Mouse (Mus musculus) liver, embryonic 11.5 days (tissue): ENCODE results near the gene Zmynd15. TPM values are rescaled to one million over a fixed set of nuclear protein-coding genes. Genes with fewer than 3 reads are reported as not detected.
"Not testable (repeated sequence)": the region's sequence is repeated elsewhere in the genome, so short reads cannot be mapped to it uniquely, and the experiment has no call there.

Source experiments
- ATAC-seq: fragments of 200-750 bp; cut with Nextera tagmentation; replicated peaks from 2 replicates; pipeline ENCODE4 v1.8.0; 2017; ENCODE audit warnings: moderate number of reproducible peaks, mild to moderate bottlenecking, moderate TSS enrichment, moderate library complexity; ENCODE audit not compliant: low FRiP score
- DNase-seq: peaks from one replicate; pipeline ENCODE4 v3.0.0-alpha.2; 2017; ENCODE audit warnings: low spot score
- H3K27ac ChIP-seq: fragments of 300-500 bp; sonication (generic); 2 replicates; pipeline ENCODE4 v1.5.1; 2014; ENCODE audit warnings: mild to moderate bottlenecking, low read depth, low read length, control low read depth
- H3K27me3 ChIP-seq: fragments of 300-500 bp; sonication (generic); replicated peaks from 2 replicates; pipeline ENCODE4 v1.6.1; 2014; ENCODE audit warnings: low read length, mixed read lengths; ENCODE audit not compliant: control insufficient read depth, insufficient read depth
- H3K36me3 ChIP-seq: fragments of 300-500 bp; sonication (generic); 2 replicates; pipeline ENCODE4 v1.6.1; 2014; ENCODE audit warnings: mild to moderate bottlenecking, low read length, moderate library complexity, mixed read lengths; ENCODE audit not compliant: control insufficient read depth, insufficient read depth
- H3K4me1 ChIP-seq: fragments of 300-500 bp; sonication (generic); replicated peaks from 2 replicates; pipeline ENCODE4 v1.6.1; 2014; ENCODE audit warnings: low read length, mixed read lengths; ENCODE audit not compliant: control insufficient read depth, insufficient read depth
- H3K4me2 ChIP-seq: fragments of 300-500 bp; sonication (generic); 2 replicates; pipeline ENCODE4 v1.6.1; 2014; ENCODE audit warnings: mild to moderate bottlenecking, control low read depth, moderate library complexity
- H3K4me3 ChIP-seq: fragments of 300-500 bp; sonication (generic); 2 replicates; pipeline ENCODE4 v1.5.1; 2014; ENCODE audit warnings: low read depth, low read length, control low read depth
- H3K9ac ChIP-seq: fragments of 300-500 bp; sonication (generic); 2 replicates; pipeline ENCODE4 v1.6.1; 2014; ENCODE audit warnings: low read depth, low read length, control low read depth
- H3K9me3 ChIP-seq: fragments of 300-500 bp; sonication (generic); 2 replicates; pipeline ENCODE4 v1.6.1; 2016; ENCODE audit warnings: low read length, inconsistent platforms, mixed read lengths; ENCODE audit not compliant: control insufficient read depth
- WGBS: fragments of 180-500 bp; shearing (Covaris S2); extraction: QIAGEN DNeasy Blood & Tissue Kit; methylation state at CpG from one replicate; pipeline ENCODE4 v1.1.7; 2014; 5-methylcytosine and 5-hydroxymethylcytosine counted together
- polyA plus RNA-seq: library from polyadenylated mRNA; unstranded; fragments of >200 nt; fragmentation: Nextera tagmentation; extraction: Ambion mirVana; gene quantifications from 2 replicates; pipeline ENCODE4 v1.2.1, GENCODE M21; 2014

The Zmynd15 gene
- polyA plus RNA-seq, 1 experiment from 2014 or later = 0.19 TPM

DNA sequence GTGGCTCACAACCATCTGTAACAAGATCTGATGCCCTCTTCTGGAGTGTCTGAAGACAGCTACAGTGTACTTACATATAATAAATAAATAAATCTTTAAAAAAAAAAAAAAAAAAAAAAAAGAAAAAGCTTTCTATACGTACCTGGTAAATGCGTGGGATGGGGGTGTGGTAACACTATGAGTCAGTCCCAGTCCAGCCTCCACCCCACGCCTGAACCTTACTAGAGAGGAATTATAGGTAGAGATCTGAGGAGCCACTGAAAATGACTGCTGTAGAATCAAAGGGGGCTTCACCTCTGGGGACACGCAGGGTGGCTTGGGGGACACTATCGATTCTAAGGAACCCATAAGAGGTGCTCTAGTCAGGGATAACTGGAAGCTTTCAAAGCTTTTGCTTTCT, 14.1 kb downstream of the Zmynd15 start:
- H3K36me3 ChIP-seq, H3K27ac ChIP-seq, H3K9ac ChIP-seq, ATAC-seq, H3K4me1 ChIP-seq, H3K4me3 ChIP-seq, H3K9me3 ChIP-seq, H3K4me2 ChIP-seq, H3K27me3 ChIP-seq, DNase-seq: not testable (repeated sequence)
- 84% methylated on average over 5 of the region's 5 CpGs for WGBS

DNA sequence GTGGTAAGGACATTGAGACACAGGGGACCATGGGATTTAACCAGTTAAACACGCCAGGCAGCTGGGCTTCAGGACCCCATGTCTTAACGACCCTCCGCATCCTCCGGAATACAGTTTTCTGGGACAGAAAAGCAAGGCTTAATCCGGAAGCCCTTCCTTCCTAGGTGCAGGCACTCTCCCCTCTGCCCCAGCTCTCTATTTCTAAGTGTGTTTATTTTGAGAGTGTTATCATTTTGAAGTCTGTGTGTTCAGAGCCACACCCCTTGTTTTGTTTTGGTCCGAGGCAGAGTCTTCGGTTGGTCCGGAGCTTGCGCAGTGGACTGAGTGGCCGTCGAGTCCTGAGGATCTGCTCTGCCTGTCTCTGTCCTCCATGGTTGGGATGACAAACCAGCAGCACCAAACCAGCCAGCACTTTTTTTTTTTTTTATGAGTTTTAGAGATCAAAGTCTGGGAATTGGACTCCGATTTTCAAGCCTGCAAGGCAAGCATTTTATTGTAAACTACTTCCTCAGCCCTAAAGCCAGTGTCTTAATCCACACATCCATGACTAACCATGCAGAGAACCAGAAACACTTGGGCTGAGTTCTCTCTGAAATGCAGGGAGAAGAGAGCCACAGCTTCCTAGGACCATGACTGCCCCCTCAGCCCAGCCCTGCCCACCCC, 15.8 kb downstream of the Zmynd15 start:
- H3K4me2 ChIP-seq = no peak overlapping the region
- 71% methylated on average over 12 of the region's 12 CpGs for WGBS

DNA sequence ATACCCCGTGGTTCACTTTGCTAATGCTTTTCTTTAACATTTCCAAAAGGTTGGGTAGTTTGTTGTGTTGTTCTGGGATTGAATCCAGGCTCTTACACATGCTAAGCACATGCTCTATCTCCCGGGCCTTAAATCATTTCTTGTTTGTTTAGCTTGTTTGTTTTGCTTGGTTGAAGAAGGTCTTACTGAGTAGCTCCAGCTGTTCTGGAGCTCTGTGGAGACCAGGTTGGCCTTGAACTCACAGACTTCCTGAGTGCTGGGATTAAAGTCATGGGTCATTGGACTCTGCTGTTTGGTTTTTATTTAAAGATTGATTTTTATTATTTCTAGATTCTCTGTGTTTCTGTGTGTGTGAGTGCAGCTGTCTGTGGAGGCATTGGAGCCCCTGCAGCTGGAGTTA, 26.3 kb downstream of the Zmynd15 start:
- ATAC-seq (no peak), DNase-seq (no peak)
- H3K4me1 ChIP-seq = no peaks in the 10 kb centered on the region
- H3K4me3 ChIP-seq = no peak overlapping the region
- H3K27me3 ChIP-seq = no peaks in the 10 kb centered on the region
- no peak overlapping the region for H3K9ac ChIP-seq
- 58% methylated on average over 2 of the region's 2 CpGs for WGBS
- no peaks in the 10 kb centered on the region for H3K36me3 ChIP-seq
- H3K27ac ChIP-seq = no peak overlapping the region
- no peaks in the 10 kb centered on the region for H3K9me3 ChIP-seq
- no peak overlapping the region for H3K4me2 ChIP-seq

More for the DNA sequence above, 15.8 kb downstream of the Zmynd15 start:
- 0 out of 2 replicates have a peak, but pooled peaks cover 2% of the 10 kb centered on the region for H3K4me1 ChIP-seq
- H3K9ac ChIP-seq = no peak overlapping the region
- H3K4me3 ChIP-seq = no peak overlapping the region
- H3K27ac ChIP-seq = no peak overlapping the region
- DNase-seq (no peak), ATAC-seq (no peak)
- no peaks in the 10 kb centered on the region for H3K9me3 ChIP-seq
- H3K27me3 ChIP-seq = no peaks in the 10 kb centered on the region
- H3K36me3 ChIP-seq = no peaks in the 10 kb centered on the region

DNA sequence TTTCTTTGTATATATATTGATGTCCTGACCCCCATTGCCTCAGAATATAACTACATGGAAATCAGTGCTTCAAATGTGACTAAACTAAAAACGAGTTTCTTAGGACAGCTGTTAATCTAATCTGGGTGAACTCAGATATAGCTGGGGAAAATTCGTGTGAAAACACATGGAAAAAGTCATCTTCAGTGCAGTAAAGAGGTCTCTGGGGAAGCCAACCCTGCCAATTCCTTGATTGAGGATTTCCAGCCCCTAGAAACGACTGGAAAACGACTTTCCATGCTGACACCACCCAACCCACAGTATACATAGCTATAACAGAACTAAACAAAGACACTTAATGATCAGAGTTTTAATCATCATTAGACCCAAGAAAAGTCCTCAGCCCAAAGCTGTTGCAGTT, 28.6 kb downstream of the Zmynd15 start:
- WGBS = 42% methylated on average over 4 of the region's 4 CpGs

GRCm38 (mm10) chr11:70489138-70489537, 29.9 kb downstream of the Zmynd15 start:
- DNase-seq = no peak
- H3K27ac ChIP-seq = no peak overlapping the region
- H3K9me3 ChIP-seq = no peaks in the 10 kb centered on the region
- no peak overlapping the region for H3K4me2 ChIP-seq
- no peaks in the 10 kb centered on the region for H3K4me1 ChIP-seq
- no peak for ATAC-seq
- 80% methylated on average over 3 of the region's 3 CpGs for whole genome bisulfite sequencing
- no peaks in the 10 kb centered on the region for H3K36me3 ChIP-seq
- H3K27me3 ChIP-seq = no peaks in the 10 kb centered on the region
- no peak overlapping the region for H3K9ac ChIP-seq
- no peak overlapping the region for H3K4me3 ChIP-seq

More for the DNA sequence above, 28.6 kb downstream of the Zmynd15 start:
- H3K36me3 ChIP-seq = no peaks in the 10 kb centered on the region
- no peak overlapping the region for H3K27ac ChIP-seq
- H3K9ac ChIP-seq = no peak overlapping the region
- no peaks in the 10 kb centered on the region for H3K4me1 ChIP-seq
- no peak for ATAC-seq
- no peaks in the 10 kb centered on the region for H3K9me3 ChIP-seq
- H3K4me2 ChIP-seq = no peak overlapping the region
- DNase-seq = no peak
- H3K4me3 ChIP-seq = no peak overlapping the region
- H3K27me3 ChIP-seq = no peaks in the 10 kb centered on the region

DNA sequence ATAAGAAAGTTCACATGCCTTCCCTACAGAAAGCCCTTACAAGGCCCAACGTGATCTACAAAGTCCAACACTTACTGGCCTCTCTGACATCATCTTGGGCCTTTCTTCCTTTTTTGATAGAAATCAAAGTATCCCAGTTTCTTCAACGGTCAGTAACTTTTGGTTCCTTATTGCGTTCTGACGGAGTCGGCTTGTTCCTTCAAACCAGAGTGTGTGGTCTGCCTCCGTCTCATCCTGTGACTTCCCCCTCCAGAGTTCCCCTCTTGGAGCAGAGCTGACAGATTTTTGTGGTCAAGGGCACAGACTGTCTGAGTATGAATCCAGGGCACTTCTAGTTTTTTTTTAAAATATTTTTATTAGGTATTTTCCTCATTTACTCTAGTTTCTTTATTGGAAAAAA, 30.5 kb downstream of the Zmynd15 start:
- H3K36me3 ChIP-seq = no peaks in the 10 kb centered on the region
- no peak overlapping the region for H3K4me3 ChIP-seq
- H3K9me3 ChIP-seq = no peaks in the 10 kb centered on the region
- no peak overlapping the region for H3K27ac ChIP-seq
- H3K4me1 ChIP-seq = no peaks in the 10 kb centered on the region
- ATAC-seq (no peak), DNase-seq (no peak)
- no peak overlapping the region for H3K4me2 ChIP-seq
- H3K27me3 ChIP-seq = no peaks in the 10 kb centered on the region
- 44% methylated on average over 6 of the region's 6 CpGs for WGBS
- H3K9ac ChIP-seq = no peak overlapping the region

- no peak for ATAC-seq
- H3K9ac ChIP-seq = no peak overlapping the region
- H3K9me3 ChIP-seq = no peaks in the 10 kb centered on the region
- no peak for DNase-seq
- 73% methylated on average over 14 of the region's 14 CpGs for WGBS
- H3K27ac ChIP-seq = no peak overlapping the region
- H3K4me2 ChIP-seq = no peak overlapping the region
- no peak overlapping the region for H3K4me3 ChIP-seq
- H3K27me3 ChIP-seq = no peaks in the 10 kb centered on the region
- H3K4me1 ChIP-seq = peaks cover 3% of the 10 kb centered on the region
- H3K36me3 ChIP-seq = no peaks in the 10 kb centered on the region
Measured at GRCm38 (mm10) chr11:70499566-70500475, 40.6 kb downstream of the Zmynd15 start.

DNA sequence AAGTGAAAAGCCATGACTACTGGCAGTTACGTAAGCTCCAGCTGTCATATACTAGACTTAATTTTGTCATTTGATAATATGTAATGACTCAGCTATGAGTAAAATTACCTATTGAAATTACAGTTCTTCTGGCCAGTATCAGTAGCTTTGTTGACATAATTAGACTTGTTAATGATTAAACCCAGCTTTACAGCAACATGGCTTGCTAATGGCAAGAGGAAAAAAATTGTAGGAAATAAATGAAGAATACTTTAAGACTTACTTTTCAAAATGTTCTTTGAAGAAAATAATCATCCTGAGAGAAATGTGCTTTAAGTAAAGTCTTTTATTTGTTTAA, 41.2 kb downstream of the Zmynd15 start:
- Histone ChIP-seq H3K27me3 (no peaks in the 10 kb centered on the region), H3K36me3 (no peaks in the 10 kb centered on the region), H3K4me3 (no peak overlapping the region), H3K9me3 (no peaks in the 10 kb centered on the region), H3K9ac (no peak overlapping the region), H3K4me1 (peaks cover 8% of the 10 kb centered on the region), H3K4me2 (no peak overlapping the region), H3K27ac (no peak overlapping the region)
- 96% methylated on average over 1 of the region's 1 CpGs for WGBS
- no peak for ATAC-seq
- no peak for DNase-seq

DNA sequence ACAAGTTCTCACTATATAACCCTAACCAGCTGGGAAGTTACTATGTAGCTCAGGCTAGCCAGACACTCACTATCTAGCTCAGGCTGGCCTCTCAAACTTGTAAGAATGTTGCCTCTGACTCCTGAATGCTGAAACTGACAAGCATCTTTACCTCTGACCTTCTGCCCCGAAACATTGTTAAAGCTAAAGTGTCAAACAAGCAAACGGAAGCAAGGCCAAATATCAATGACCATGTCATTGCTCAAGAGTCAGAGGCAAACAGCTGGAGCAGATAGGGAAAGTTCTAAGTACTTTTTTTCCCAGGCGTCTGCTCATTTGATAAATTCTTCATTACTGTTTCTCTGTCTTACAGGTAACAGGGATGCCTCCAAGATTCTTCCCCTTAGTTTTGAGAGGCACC, 42.8 kb downstream of the Zmynd15 start:
- H3K4me2 ChIP-seq = no peak overlapping the region
- WGBS = 54% methylated on average over 3 of the region's 3 CpGs
- H3K4me1 ChIP-seq = peaks cover 8% of the 10 kb centered on the region
- no peak overlapping the region for H3K27ac ChIP-seq
- no peak overlapping the region for H3K9ac ChIP-seq
- DNase-seq (no peak), ATAC-seq (no peak)
- H3K36me3 ChIP-seq = no peaks in the 10 kb centered on the region
- H3K27me3 ChIP-seq = no peaks in the 10 kb centered on the region
- no peaks in the 10 kb centered on the region for H3K9me3 ChIP-seq
- no peak overlapping the region for H3K4me3 ChIP-seq
